Mouse (Mus musculus) kidney, embryonic 16.5 days (tissue): Measurements from ENCODE around the gene Celf1. TPM values are rescaled to one million over a fixed set of nuclear protein-coding genes. Genes with fewer than 3 reads are reported as not detected.
"Not testable (repeated sequence)": the region's sequence is repeated elsewhere in the genome, so short reads cannot be mapped to it uniquely, and the experiment has no call there.

Source experiments
- ATAC-seq: fragments of 200-750 bp; cut with Nextera tagmentation; 2 replicates; pipeline ENCODE4 v1.8.0; 2017; ENCODE audit warnings: moderate TSS enrichment; ENCODE audit not compliant: low FRiP score, low TSS enrichment
- H3K27ac ChIP-seq: fragments of 300-500 bp; sonication (generic); 2 replicates; pipeline ENCODE4 v1.5.1; 2014; ENCODE audit warnings: low read length
- H3K27me3 ChIP-seq: fragments of 300-500 bp; sonication (generic); 2 replicates; pipeline ENCODE4 v1.6.1; 2014; ENCODE audit warnings: low read length, control low read depth, mixed read lengths; ENCODE audit not compliant: insufficient read depth
- H3K36me3 ChIP-seq: fragments of 300-500 bp; sonication (generic); 2 replicates; pipeline ENCODE4 v1.6.1; 2014; ENCODE audit warnings: low read length, control low read depth, mixed read lengths; ENCODE audit not compliant: insufficient read depth
- H3K4me1 ChIP-seq: fragments of 300-500 bp; sonication (generic); 2 replicates; pipeline ENCODE4 v1.6.1; 2014; ENCODE audit warnings: low read length, control low read depth, mixed read lengths; ENCODE audit not compliant: insufficient read depth
- H3K4me2 ChIP-seq: fragments of 300-500 bp; sonication (generic); replicated peaks from 2 replicates; pipeline ENCODE4 v1.6.1; 2014; ENCODE audit warnings: low read depth, low read length
- H3K4me3 ChIP-seq: fragments of 300-500 bp; sonication (generic); 2 replicates; pipeline ENCODE4 v1.5.1; 2014; ENCODE audit warnings: mild to moderate bottlenecking, low read length
- H3K9ac ChIP-seq: fragments of 300-500 bp; sonication (generic); replicated peaks from 2 replicates; pipeline ENCODE4 v1.6.1; 2014; ENCODE audit warnings: low read length
- H3K9me3 ChIP-seq: fragments of 300-500 bp; sonication (generic); 2 replicates; pipeline ENCODE4 v1.6.1; 2016; ENCODE audit warnings: low read length, control low read depth
- WGBS: fragments of 180-500 bp; shearing (Covaris S2); extraction: QIAGEN DNeasy Blood & Tissue Kit; methylation state at CpG from one replicate; pipeline ENCODE4 v1.1.7; 2014; 5-methylcytosine and 5-hydroxymethylcytosine counted together
- polyA plus RNA-seq: library from polyadenylated mRNA; unstranded; fragments of >200 nt; fragmentation: Nextera tagmentation; extraction: Ambion mirVana; gene quantifications from 2 replicates; pipeline ENCODE4 v1.2.1, GENCODE M21; 2015

The Celf1 gene
- polyA plus RNA-seq, 1 experiment from 2014 or later = 107 TPM

GRCm38 (mm10) chr2:91031216-91031615 is 91.0 kb downstream of the Celf1 start:
- no peaks in the 10 kb centered on the region for H3K4me1 ChIP-seq
- no peak for ATAC-seq
- H3K9ac ChIP-seq = no peak overlapping the region
- H3K36me3 ChIP-seq = no peaks in the 10 kb centered on the region
- H3K4me3 ChIP-seq = no peak overlapping the region
- no peak overlapping the region for H3K27ac ChIP-seq
- 82% methylated on average over 4 of the region's 4 CpGs for whole genome bisulfite sequencing
- no peaks in the 10 kb centered on the region for H3K27me3 ChIP-seq
- H3K4me2 ChIP-seq = no peak overlapping the region
- H3K9me3 ChIP-seq = no peaks in the 10 kb centered on the region

- no peak overlapping the region for H3K9ac ChIP-seq
- no peak for ATAC-seq
- no peaks in the 10 kb centered on the region for H3K27me3 ChIP-seq
- H3K27ac ChIP-seq = no peak overlapping the region
- 24% methylated on average over 3 of the region's 3 CpGs for WGBS
- H3K9me3 ChIP-seq = no peaks in the 10 kb centered on the region
- no peak overlapping the region for H3K4me3 ChIP-seq
- H3K4me2 ChIP-seq = no peak overlapping the region
- no peaks in the 10 kb centered on the region for H3K36me3 ChIP-seq
- H3K4me1 ChIP-seq = no peaks in the 10 kb centered on the region
Observed at GRCm38 (mm10) chr2:91033000-91033399, 92.8 kb downstream of the Celf1 start.

GRCm38 (mm10) chr2:91035385-91035784 is 95.2 kb downstream of the Celf1 start, which contains the start of gene Rapsn:
Gene Rapsn, plus strand, starts transcription at chr2:91035620.
- Histone ChIP-seq H3K9me3 (no peaks in the 10 kb centered on the region), H3K9ac (no peak within 1 kb of the TSS; the same call in 1 of the 2 replicates), H3K4me3 (no peak within 1 kb of the TSS), H3K4me1 (no peaks in the 10 kb centered on the region), H3K27me3 (no peaks in the 10 kb centered on the region), H3K27ac (no peak within 1 kb of the TSS), H3K36me3 (no peaks in the 10 kb centered on the region), H3K4me2 (no peak within 1 kb of the TSS)
- 62% methylated on average over 9 of the region's 9 CpGs for WGBS
- ATAC-seq = 0 out of 2 replicates have a peak, but pooled peaks have one; percentile 16

- Histone ChIP-seq H3K27me3 (no peaks in the 10 kb centered on the region), H3K9ac (no peak overlapping the region), H3K4me1 (peaks cover 4% of the 10 kb centered on the region; the same call in 1 of the 2 replicates), H3K36me3 (no peaks in the 10 kb centered on the region), H3K9me3 (no peaks in the 10 kb centered on the region), H3K27ac (no peak overlapping the region), H3K4me3 (no peak overlapping the region), H3K4me2 (no peak overlapping the region)
- no peak for ATAC-seq
- 79% methylated on average over 8 of the region's 8 CpGs for WGBS
Observed at GRCm38 (mm10) chr2:91041786-91042185, 101.6 kb downstream of the Celf1 start.

- no peak overlapping the region for H3K9ac ChIP-seq
- ATAC-seq = no peak; the same call in 1 of the 2 replicates
- H3K4me2 ChIP-seq = no peak overlapping the region
- peaks cover 4% of the 10 kb centered on the region; the same call in 1 of the 2 replicates for H3K4me1 ChIP-seq
- no peak overlapping the region for H3K27ac ChIP-seq
- H3K27me3 ChIP-seq = no peaks in the 10 kb centered on the region
- no peaks in the 10 kb centered on the region for H3K9me3 ChIP-seq
- H3K36me3 ChIP-seq = no peaks in the 10 kb centered on the region
- 65% methylated on average over 21 of the region's 21 CpGs for WGBS
- no peak overlapping the region for H3K4me3 ChIP-seq
Observed at GRCm38 (mm10) chr2:91042651-91043398, 102.6 kb downstream of the Celf1 start.

GRCm38 (mm10) chr2:91044727-91045126 is 104.5 kb downstream of the Celf1 start:
- Histone ChIP-seq H3K9me3 (no peaks in the 10 kb centered on the region), H3K4me1 (peaks cover 4% of the 10 kb centered on the region; the same call in 1 of the 2 replicates), H3K4me3 (no peak overlapping the region), H3K36me3 (no peaks in the 10 kb centered on the region), H3K4me2 (no peak overlapping the region), H3K27me3 (no peaks in the 10 kb centered on the region), H3K27ac (no peak overlapping the region), H3K9ac (no peak overlapping the region)
- ATAC-seq = no peak
- WGBS = 76% methylated on average over 13 of the region's 13 CpGs

GRCm38 (mm10) chr2:91045805-91046204 is 105.6 kb downstream of the Celf1 start:
- H3K4me3 ChIP-seq, H3K27ac ChIP-seq, H3K9me3 ChIP-seq, H3K36me3 ChIP-seq, ATAC-seq, H3K4me1 ChIP-seq, H3K9ac ChIP-seq, H3K4me2 ChIP-seq, H3K27me3 ChIP-seq: not testable (repeated sequence)
- WGBS = 75% methylated on average over 1 of the region's 1 CpGs

GRCm38 (mm10) chr2:91047359-91047758 is 107.2 kb downstream of the Celf1 start:
- Histone ChIP-seq H3K36me3 (no peaks in the 10 kb centered on the region), H3K4me3 (no peak overlapping the region), H3K4me2 (peak overlapping the region; percentile 18), H3K27me3 (no peaks in the 10 kb centered on the region), H3K9me3 (no peaks in the 10 kb centered on the region), H3K9ac (peak overlapping the region; percentile 24; the same call in 1 of the 2 replicates), H3K27ac (peak overlapping the region; percentile 75), H3K4me1 (peaks cover 4% of the 10 kb centered on the region; the same call in 1 of the 2 replicates)
- 57% methylated on average over 9 of the region's 9 CpGs for WGBS
- ATAC-seq = peak; percentile 69

- Histone ChIP-seq H3K27me3 (no peaks in the 10 kb centered on the region), H3K9me3 (no peaks in the 10 kb centered on the region), H3K4me1 (peaks cover 8% of the 10 kb centered on the region), H3K27ac (no peak overlapping the region), H3K9ac (no peak overlapping the region), H3K4me2 (no peak overlapping the region), H3K4me3 (no peak overlapping the region), H3K36me3 (peaks cover 16% of the 10 kb centered on the region)
- no peak for ATAC-seq
- WGBS = 70% methylated on average over 3 of the region's 3 CpGs
Observed at GRCm38 (mm10) chr2:91051917-91052316, 111.7 kb downstream of the Celf1 start.

- Histone ChIP-seq H3K4me2 (peak overlapping the region; percentile 60), H3K9me3 (no peaks in the 10 kb centered on the region), H3K27me3 (no peaks in the 10 kb centered on the region), H3K36me3 (peaks cover 25% of the 10 kb centered on the region), H3K27ac (no peak overlapping the region), H3K9ac (no peak overlapping the region), H3K4me1 (peaks cover 8% of the 10 kb centered on the region), H3K4me3 (no peak overlapping the region)
- ATAC-seq = no peak
- WGBS = 39% methylated on average over 2 of the region's 2 CpGs
Observed at GRCm38 (mm10) chr2:91052752-91053151, 112.6 kb downstream of the Celf1 start.
